Mouse (Mus musculus) frontal cortex, postnatal 36 days (tissue): Measurements from ENCODE around the gene Prkci.

ENCODE experiments used
- DNase-seq, 2 experiments: peaks; one replicate each; pipeline ENCODE4 v3.0.0; 2022; ENCODE audit warnings: low spot score in 2 of 2

Gene Prkci

GRCm38 (mm10) chr3:30994859-30995258 lies 688 bp upstream of the Prkci start:
- DNase-seq: no peak

- no peak for DNase-seq
These were observed 546 bp downstream of the Prkci start for GRCm38 (mm10) chr3:30995899-30996687.

GRCm38 (mm10) chr3:30996688-30997014 lies 1.1 kb downstream of the Prkci start:
- DNase-seq: no peak

- DNase-seq: no peak
These were observed 4.0 kb downstream of the Prkci start for GRCm38 (mm10) chr3:30999401-31000017.

GRCm38 (mm10) chr3:31000018-31000407 lies 4.5 kb downstream of the Prkci start:
- no peak for DNase-seq

GRCm38 (mm10) chr3:31001048-31001676 lies 5.6 kb downstream of the Prkci start:
- DNase-seq: no peak

GRCm38 (mm10) chr3:31004320-31005209 lies 9.0 kb downstream of the Prkci start:
- DNase-seq: no peak

- DNase-seq: no peak
These were observed 18.8 kb downstream of the Prkci start for GRCm38 (mm10) chr3:31014374-31014773.

- no peak for DNase-seq
These were observed 20.3 kb downstream of the Prkci start for GRCm38 (mm10) chr3:31015682-31016443.

GRCm38 (mm10) chr3:31016594-31017196 lies 21.1 kb downstream of the Prkci start:
- DNase-seq: no peak

GRCm38 (mm10) chr3:31017652-31018051 lies 22.1 kb downstream of the Prkci start:
- no peak for DNase-seq

- DNase-seq: no peak
These were observed 23.7 kb downstream of the Prkci start for GRCm38 (mm10) chr3:31019287-31019686.

- no peak for DNase-seq
These were observed 24.4 kb downstream of the Prkci start for GRCm38 (mm10) chr3:31019793-31020447.

- no peak for DNase-seq
These were observed 25.1 kb downstream of the Prkci start for GRCm38 (mm10) chr3:31020656-31021055.

- no peak for DNase-seq
These were observed 27.4 kb downstream of the Prkci start for GRCm38 (mm10) chr3:31022895-31023436.

- DNase-seq: no peak
These were observed 32.2 kb downstream of the Prkci start for GRCm38 (mm10) chr3:31027718-31028117.

GRCm38 (mm10) chr3:31031621-31032020 lies 36.1 kb downstream of the Prkci start:
- DNase-seq: no peak

- no peak for DNase-seq
These were observed 38.1 kb downstream of the Prkci start for GRCm38 (mm10) chr3:31033644-31034043.

GRCm38 (mm10) chr3:31037851-31038250 lies 42.3 kb downstream of the Prkci start:
- no peak for DNase-seq

GRCm38 (mm10) chr3:31038689-31039088 lies 43.1 kb downstream of the Prkci start:
- no peak for DNase-seq
